Mouse (Mus musculus) skeletal muscle tissue, adult 2 months (tissue): ENCODE measurements around the gene Fgf15.

Source experiments
- DNase-seq: peaks from one replicate; pipeline ENCODE4 v3.0.0-alpha.2; 2012; ENCODE audit warnings: low read depth, low spot score

The Fgf15 gene

DNA sequence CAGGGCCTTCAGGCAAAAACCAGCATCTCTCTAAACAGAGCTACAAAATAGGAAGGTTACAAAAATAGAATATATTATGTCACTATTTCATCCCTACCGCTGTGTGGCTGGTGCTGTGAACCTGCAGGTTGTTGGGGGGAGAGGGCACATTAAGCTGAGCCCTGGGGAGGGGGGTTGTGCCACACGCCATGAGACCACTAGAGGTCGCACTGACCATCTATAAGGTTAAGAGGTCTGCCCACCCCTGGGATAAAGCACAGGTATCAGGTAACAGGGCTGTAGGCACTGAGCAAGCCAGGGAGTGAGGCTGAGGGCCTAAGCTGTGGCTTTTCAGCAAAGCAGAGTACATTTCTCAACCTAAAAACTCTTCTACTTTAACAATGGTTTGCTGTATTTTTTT, 35.4 kb downstream of the Fgf15 start:
- no peak for DNase-seq

DNA sequence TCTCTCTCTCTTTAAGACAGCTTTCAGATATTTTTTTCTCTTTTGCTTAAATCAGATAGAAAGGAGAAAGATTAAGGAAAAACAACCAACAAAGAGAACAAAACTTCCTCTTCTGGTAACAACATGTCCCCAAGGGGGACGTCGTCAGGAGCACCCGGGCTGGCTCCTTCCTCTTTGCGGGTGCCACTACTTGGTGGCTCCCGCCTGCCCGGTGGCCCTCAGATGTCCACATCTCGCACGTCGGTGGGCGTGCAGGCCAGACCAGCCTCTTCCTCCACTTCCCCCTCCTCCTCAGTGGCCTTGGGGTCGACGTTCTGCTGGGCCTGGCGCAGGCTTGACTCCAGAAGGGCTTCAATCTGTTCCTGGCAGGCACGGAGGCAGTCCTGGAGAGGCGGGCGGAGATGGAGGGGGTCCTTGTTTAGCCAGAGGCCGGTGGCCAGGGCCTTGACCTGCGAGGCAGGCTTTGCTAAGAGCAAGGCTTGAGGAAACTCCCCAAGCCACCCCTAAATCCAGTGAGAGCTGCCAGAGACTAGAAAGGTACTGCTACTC, 36.1 kb downstream of the Fgf15 start:
- no peak for DNase-seq

DNA sequence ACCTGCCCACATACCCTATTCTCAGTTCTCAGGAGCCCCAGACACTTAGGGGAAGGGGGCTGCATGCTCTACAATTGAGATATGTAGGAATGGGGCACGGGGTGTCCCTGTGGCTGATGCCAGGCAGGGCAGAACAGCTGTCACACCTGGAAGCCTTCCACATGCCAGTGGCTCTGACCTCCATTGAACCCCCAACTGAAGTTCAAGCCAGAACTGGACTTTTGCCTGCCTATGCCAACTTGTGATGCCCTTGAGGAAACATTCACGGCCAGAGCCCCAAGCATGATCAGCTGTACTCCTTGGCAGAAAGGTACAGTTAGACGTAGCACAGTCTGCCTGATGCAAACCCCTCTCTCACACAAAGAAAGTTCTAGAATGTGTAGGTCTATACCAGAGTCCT, 37.0 kb downstream of the Fgf15 start:
- peak; percentile 54 for DNase-seq

DNA sequence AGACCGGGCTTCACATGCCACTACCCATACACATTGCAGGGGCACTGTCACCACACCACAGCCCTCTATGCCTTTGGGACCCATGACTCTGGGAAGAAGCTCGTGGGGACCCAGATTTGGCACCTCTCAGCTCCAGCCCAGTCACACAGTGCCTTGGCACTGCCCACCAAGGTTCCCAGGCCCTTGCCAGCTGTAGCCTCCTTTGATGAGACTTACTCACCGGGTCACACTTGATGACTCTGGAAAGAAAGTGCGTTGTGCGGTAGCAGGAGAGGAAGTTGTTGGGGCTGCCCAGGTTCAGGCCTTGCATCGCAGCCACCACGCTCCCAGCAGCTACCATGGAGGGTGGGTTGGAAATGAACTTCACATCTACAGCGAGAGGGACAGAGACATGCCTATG, 37.5 kb downstream of the Fgf15 start:
- no peak for DNase-seq

DNA sequence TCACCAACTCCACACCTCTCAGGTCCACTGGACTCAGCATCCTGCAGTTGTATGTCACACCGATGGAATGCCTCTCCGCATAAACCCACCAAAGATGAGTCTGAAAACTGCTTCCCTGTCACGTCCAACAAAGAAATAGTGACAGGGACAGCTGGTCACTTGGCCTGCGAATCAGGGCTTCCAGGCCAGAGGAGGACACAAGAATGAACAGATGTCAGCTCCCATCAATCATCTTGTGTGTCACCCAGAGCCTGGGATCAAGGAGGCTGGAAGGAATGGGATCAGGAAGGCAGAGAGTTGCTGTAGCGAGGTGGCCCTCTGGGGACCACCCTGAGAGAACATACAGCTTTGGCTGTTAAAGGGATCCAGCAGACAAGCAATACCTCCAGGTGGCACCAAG, 38.6 kb downstream of the Fgf15 start:
- peak; percentile 79 for DNase-seq

DNA sequence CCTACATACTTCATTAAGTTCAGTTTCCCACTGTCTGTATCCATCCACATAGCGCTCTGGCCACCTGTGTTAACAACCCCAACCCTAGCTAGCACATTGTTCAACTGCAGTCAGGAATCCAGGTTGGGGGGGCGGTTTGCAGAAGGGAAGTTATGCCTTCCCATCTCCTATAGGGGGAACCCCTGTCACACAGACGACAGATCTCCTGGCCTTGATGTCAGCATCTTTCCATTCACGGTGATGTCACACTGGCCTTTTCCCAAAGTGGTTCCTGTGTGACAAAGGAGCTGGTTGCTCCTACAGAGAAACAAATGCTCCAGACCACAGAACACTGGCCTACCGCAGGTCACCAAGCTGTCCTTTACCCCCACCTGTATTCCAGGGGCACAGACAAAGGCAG, 39.2 kb downstream of the Fgf15 start:
- DNase-seq, result no peak

DNA sequence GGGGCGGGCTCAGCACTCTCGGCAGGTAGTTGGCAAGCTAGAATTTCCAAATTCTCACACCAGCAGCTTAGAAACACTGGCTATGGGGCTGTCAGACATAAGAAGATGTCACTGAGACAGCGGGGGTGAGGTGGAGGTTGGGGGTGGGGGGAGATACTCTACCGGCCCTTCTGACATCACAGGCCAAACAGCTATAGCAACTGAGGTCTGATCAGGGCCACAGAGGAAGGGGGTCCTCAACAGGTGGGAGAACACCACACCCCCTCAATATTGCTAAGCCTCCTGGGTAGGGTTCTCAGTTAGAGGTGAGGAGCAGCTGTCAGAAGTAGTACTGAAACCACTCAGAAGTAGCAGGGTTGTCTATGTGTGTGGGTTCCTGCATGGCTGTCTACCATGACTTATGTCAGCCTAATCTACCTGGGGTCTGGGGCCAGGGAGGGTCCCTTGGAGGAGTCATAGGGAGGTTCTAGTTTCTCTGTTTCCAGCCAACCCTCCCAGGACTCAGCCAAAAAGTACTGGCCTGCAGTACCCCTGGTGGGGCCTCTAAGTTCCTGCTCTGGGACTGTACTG, 40.1 kb downstream of the Fgf15 start:
- no peak for DNase-seq

DNA sequence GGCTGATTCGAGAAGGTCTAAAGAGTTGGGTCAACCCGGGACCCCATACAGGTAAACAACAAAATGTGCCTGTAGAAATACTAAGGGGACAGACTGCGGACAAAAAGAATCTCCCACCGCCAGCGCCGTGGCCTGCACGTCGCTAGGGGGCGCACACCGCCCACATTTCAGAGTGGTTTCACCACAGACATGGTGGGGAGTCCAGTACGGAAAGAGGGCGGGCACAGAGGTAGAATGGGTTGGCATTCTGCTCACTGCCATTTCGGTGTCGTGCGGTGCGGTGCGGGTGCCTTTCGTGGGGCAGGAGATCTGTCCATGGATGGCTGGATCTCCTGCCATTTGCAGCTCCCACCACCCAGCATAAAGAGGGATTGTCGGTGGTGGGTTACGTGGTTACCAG, 41.2 kb downstream of the Fgf15 start:
- peak; percentile 76 for DNase-seq

DNA sequence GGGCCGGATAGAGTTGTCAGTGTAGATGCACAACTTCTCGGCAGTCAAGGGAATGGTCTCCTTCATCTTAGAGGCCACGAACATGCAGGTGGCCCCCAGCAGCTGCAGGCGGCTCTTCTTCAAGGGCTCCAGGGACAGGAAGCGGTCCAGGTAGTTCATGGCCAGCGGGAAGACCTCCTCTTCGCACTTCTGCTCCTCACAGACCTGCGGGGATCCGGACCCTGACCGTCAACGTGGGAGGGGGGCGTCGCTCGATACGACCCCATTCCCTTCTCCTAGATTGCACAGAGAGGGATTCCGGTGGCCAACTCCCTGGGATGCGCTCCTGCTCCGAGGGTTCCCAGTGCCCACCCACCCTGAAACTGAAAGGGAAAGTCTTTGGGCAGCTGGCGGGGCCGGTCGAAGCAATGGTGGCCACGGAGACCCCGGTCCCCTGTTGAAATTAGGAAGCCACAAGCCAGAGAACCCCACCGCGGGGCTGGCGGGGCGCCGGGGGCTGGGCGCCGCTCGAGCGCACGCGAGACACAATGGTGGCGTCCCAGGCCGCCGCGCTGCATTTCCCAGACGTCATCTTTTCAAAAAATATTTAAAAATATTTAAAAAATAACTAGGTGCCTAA, 41.7 kb downstream of the Fgf15 start:
- no peak for DNase-seq

DNA sequence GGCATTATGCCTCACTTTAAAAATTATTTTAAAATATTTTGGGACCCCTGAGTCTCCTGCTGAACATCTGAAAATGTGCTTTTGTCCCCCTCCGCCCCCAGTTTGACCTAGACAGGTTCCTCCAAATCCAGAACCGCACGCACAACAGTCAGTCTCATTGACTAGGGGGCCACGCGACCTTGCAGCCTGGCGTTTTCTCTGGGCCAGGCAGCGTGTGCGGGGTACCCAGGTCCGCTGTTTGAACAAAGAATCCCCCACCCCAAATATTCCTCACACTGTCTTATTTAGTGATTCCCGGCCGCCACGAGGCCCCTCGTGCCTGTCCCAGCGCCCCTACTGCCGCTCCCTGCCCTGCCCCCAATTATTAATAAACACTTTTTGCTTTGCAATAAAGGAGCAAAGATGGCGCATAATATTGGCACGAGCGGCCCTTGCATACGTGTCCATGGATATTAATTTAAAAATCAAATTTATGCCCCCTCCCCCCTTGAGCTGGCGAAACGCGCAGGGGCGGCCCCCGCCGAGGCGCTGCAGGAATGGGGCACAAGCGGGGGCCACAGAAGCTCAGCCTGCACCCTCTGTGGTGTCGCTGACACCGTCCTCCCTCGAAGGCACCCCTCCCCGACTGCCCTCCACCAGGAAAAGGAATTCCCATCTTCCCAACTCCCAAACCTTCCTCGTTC, 42.5 kb downstream of the Fgf15 start:
- no peak for DNase-seq

DNA sequence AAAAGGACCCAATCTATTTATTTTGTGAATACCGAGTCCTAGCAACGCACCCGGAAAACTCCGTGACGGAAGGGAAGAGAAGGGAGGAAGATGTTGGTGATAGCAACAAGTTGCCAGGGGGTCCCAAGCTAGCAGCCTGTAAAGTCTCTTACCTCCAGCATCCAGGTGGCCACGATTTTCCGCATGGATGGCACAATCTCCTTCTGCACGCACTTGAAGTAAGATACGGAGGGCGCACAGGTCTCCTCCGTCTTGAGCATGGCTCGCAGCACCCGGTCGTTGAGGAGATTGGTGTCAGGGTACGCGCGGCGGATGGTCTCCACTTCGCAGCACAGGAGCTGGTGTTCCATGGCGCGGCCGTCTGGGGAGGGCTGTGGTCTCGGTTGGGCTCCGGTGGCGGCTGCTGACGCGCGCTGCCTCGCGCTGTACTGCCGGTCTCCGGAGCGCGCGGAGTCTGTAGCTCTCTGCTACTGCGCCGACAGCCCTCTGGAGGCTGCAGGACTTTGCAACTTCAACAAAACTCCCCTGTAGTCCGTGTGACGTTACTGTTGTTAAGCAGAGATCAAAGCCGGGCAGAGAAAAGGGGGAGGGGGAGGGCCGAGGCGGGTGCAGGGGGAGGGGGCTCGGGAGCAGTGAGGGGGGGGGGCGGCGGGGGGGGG, 43.1 kb downstream of the Fgf15 start, which contains the start of gene Ccnd1:
Gene Ccnd1 (minus strand): TSS at position 582 of the 659 bp plus-strand sequence.
- no peak for DNase-seq

DNA sequence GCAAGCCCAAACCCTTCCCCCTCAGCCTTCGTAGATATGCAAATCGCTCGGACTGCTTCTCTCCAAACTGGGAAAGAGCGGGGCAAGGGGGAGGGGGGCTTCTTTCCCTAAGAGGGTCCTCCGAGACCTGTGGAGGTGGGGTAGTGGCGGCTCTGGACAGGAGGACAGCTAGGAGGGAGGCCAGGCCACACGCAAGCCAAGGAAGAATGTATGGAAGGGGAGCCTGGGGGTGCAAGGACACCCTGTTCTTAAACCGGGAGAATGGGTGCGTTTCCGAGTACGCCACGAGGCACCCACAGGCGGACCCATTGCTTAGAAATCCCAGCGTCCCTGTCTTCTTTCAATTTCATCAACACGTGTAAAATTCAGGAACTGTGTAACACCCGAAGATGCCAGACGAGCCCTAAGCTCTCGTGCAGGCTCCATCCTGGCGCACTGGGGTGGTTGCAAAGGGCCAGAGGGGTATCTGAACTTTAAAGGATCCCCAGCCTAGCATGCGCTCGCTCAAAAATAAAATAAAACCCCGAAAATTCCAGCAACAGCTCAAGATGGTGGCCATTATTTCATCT, 43.8 kb downstream of the Fgf15 start:
- no peak for DNase-seq

DNA sequence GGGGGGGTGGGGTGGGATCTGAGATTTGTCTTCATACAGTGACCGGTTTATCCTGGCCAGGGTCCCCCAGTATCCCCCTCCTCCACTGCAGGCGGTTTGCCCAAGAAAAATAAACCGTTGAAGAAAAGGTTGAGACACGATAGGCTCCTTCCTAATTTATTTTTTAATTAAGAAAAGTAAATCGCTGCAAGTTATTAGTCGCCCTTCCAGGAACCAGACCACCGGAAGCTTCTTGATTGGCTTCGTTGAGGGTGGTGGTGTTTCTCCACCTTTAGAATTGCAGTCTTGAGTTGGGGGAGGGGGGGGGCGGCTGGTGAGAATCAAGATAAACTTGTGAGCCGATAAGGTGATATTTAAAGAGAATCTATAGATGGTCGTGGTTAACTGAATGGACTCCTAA, 44.3 kb downstream of the Fgf15 start:
- DNase-seq, result no peak

DNA sequence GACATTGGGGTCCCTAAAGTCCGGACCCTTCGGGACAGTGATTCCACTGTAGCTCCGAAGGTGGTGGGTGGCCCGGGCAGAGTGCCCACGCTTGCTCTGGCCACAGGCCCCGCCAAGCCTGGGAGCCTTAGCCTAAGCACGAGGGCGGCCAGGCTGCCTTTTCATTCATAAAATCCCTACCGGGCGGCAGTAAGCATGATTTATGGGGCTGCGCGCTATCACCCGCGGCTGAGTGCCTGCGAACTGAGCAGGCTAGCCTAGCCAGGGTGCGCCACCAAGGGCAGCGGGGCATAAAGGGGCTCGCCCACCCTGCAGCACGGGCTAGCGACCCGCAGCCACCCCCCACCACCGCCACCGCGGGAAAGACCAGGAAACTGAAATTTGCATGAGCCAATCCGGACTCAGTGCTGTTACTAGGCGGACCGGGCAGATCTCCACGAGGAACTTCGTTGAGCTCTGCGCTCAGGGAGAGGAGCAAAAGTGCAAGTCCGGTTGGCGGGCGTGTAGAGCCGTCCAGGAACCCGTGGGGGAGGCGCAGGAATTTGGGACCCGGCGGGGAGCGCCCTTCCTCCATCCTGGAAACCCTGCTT, 45.0 kb downstream of the Fgf15 start:
- peak; percentile 69 for DNase-seq

DNA sequence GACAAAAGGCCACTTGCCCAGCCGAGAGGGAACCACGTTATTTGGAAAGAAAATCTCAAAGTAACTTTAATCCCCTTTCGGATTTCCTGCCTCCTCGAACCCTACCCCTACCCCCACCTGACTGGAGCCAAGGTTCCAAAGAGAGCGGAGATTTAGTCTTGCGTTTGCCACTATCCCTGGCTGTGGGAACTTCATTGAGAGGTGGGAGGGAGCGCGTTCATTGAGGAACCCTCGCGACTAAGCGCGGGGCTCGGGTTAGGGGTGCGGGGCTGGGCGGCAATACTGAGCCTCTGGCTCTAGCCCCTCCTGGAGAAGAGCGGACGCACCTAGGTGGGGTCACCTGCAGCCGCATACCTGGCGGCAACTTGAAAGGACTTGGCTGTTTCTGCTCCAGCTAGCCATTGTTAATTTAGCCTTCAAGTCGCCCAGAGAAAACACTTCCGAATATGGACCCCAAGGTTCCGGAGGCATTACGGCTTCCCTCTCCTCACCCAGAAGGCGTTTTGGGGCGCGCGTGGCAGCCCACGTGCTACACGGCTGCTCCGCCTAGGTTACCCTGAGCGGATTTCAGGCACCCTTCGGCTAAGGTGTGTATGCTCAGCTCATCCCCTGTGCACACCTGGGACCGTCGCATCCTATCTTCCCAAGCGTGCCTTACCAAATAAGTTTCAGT, 45.9 kb downstream of the Fgf15 start:
- DNase-seq, result no peak

DNA sequence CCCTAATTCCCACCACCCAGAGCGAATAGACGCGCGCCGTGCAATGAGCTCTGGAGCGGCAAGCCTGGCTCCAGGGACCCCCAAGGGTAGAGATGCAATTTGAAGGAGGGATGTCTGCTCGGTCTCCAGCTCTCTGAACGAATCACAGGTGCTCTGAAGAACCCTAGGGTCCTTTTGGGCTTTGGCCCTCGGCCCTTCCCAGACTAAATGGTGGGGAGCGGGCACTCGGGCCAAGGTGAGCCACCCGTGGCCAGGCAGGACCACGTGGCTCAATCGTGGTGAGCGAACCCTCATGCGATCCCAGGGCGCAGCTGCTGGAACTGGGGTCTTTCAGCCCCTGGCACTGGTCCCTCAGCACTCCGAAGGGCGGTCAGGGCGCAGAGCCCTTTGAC, 46.4 kb downstream of the Fgf15 start:
- no peak for DNase-seq

DNA sequence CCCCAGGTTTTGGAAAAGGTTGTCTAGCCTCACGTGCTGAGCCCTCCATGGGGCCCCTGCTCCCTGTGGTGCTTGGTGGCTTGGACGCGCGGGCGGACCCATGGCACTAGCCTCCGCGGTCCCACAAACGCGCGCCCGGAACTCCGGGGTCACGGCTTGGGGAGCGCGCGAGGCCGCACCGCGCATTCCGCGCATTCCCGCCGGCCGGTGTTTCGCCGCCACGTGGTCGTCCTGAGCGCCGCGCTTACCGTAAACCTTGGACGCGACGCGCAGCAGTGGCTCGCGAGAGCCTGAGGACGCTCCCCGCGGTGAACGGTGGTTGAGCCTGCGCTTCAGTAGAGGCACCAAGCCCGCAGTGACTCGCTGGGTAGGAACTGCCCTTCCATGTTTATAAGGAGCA, 46.9 kb downstream of the Fgf15 start:
- DNase-seq, result no peak
